Mouse (Mus musculus) liver, embryonic 14.5 days (tissue): ENCODE data around the gene Nup133.

Experiments used
- CTCF ChIP-seq: IDR thresholded peaks from 2 replicates; pipeline ENCODE4 v1.5.1; 2016; ENCODE audit warnings: antibody characterized with exemption, low read depth, control low read depth
- EP300 ChIP-seq: IDR thresholded peaks from 2 replicates; pipeline ENCODE4 v1.6.1; 2016; ENCODE audit warnings: antibody characterized with exemption, low read depth

DNA sequence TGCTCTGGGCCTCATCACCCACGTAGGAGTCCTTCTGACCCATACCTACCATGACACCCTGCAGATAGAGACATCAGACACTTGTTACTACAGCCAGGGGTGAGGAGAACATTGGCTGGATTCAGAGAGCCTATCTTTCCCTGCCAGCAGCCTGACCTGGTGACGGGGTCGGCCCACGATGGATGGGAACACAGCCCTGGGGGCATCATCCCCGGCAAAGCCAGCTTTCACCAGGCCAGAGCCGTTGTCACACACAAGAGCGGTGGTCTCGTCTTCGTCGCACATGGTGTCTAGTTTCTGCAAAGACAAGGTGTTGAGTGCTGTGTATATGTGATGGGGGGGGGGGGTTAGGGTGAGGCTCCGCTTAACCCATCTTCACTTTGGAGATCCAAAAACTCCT, 55.7 kb downstream of the Nup133 start:
- TF ChIP-seq CTCF (no peak), EP300 (no peak)
